Mouse (Mus musculus) liver, adult 2 months (tissue): Measurements from ENCODE around the gene Mgme1. TPM values are rescaled to one million over a fixed set of nuclear protein-coding genes. Genes with fewer than 3 reads are reported as not detected.
A peak's percentile ranks its signal among the peaks of the same experiment; 100 is the strongest.

ENCODE experiments used
- DNase-seq: peaks from one replicate; pipeline ENCODE4 v3.0.0-alpha.2; 2011; ENCODE audit warnings: low read depth, low spot score; ENCODE audit errors: extremely low read depth
- H3K27ac ChIP-seq: fragments of 200-500 bp; replicated peaks from 2 replicates; pipeline ENCODE4 v1.5.1; 2012; ENCODE audit warnings: low read depth, mild to moderate bottlenecking, control low read depth, inconsistent platforms, low read length; ENCODE audit not compliant: insufficient read depth
- H3K27me3 ChIP-seq: fragments of 200-500 bp; 2 replicates; pipeline ENCODE4 v1.6.1; 2012; ENCODE audit warnings: mild to moderate bottlenecking, moderate library complexity, low read length, inconsistent platforms; ENCODE audit not compliant: control insufficient read depth, insufficient read depth
- H3K36me3 ChIP-seq: fragments of 200-500 bp; 2 replicates; pipeline ENCODE4 v1.6.1; 2012; ENCODE audit warnings: low read length, inconsistent platforms; ENCODE audit not compliant: control insufficient read depth, insufficient read depth
- H3K4me1 ChIP-seq: fragments of 200-500 bp; 2 replicates; pipeline ENCODE4 v1.6.1; 2011; ENCODE audit warnings: low read length; ENCODE audit not compliant: control insufficient read depth, insufficient read depth
- H3K4me3 ChIP-seq: fragments of 200-500 bp; 2 replicates; pipeline ENCODE4 v1.5.1; 2011; ENCODE audit warnings: low read depth, mild to moderate bottlenecking, control low read depth, low read length, moderate library complexity; ENCODE audit not compliant: insufficient read depth
- H3K79me2 ChIP-seq: fragments of 200-500 bp; 2 replicates; pipeline ENCODE4 v1.6.1; 2012; ENCODE audit warnings: inconsistent platforms, mild to moderate bottlenecking, low read length, moderate library complexity; ENCODE audit not compliant: control insufficient read depth, insufficient read depth
- H3K9ac ChIP-seq: fragments of 200-500 bp; 2 replicates; pipeline ENCODE4 v1.6.1; 2012; ENCODE audit warnings: low read depth, mild to moderate bottlenecking, control low read depth, inconsistent platforms, low read length
- CTCF ChIP-seq: fragments of 200-500 bp; IDR thresholded peaks from 2 replicates; pipeline ENCODE4 v1.5.1; 2011; ENCODE audit warnings: low read depth, low read length, control low read depth
- POLR2A ChIP-seq: fragments of 200-500 bp; IDR thresholded peaks from 2 replicates; pipeline ENCODE4 v1.6.1; 2011; ENCODE audit warnings: low read length, control low read depth; ENCODE audit not compliant: insufficient read depth; ENCODE audit errors: extremely low read depth
- WGBS: fragments of 180-500 bp; shearing (Covaris S2); methylation state at CpG from one replicate; pipeline ENCODE4 v1.1.7; 2018; 5-methylcytosine and 5-hydroxymethylcytosine counted together
- polyA plus RNA-seq: library from polyadenylated mRNA; depleted of rRNA; stranded (reverse); fragments of >200 nt; gene quantifications from 2 replicates; pipeline ENCODE4 v1.2.3, GENCODE M21; 2012
- total RNA-seq: library from RNA; depleted of rRNA; stranded (reverse); fragments of >200 nt; gene quantifications from 2 replicates; pipeline ENCODE4 v1.2.3, GENCODE M21; 2014

Mgme1 gene
- total and polyA plus RNA-seq, 2 experiments, result 3.0 to 7.2 TPM

DNA sequence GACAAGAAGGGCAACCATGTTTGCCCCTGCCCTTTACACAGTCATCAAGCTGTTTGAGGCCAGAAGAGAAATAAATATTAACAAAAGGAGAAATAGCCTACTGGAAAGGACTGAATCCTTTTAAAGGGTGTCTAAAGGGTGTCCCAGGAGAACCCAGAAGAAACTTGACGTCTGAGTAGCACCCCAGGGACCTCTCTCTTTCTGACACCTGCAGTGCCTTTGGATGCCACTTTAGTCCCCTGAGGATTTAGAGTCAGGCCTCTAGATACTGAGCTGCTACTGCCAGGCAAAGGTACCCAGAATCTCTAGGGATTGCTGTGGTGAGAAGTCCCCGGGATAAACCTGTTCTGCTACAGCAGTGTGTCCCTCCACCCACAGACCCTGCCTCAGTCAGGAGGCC is 31.1 kb upstream of the Mgme1 start:
- WGBS, result 69% methylated on average over 2 of the region's 2 CpGs
- no peak for DNase-seq
- H3K36me3 ChIP-seq, result no peaks in the 10 kb centered on the region
- H3K9ac ChIP-seq, result no peak overlapping the region
- H3K79me2 ChIP-seq, result no peaks in the 10 kb centered on the region
- TF ChIP-seq POLR2A (no peak), CTCF (no peak)
- H3K27ac ChIP-seq, result no peak overlapping the region
- no peaks in the 10 kb centered on the region for H3K27me3 ChIP-seq
- no peak overlapping the region for H3K4me3 ChIP-seq
- no peaks in the 10 kb centered on the region; the same call in 1 of the 2 replicates for H3K4me1 ChIP-seq

DNA sequence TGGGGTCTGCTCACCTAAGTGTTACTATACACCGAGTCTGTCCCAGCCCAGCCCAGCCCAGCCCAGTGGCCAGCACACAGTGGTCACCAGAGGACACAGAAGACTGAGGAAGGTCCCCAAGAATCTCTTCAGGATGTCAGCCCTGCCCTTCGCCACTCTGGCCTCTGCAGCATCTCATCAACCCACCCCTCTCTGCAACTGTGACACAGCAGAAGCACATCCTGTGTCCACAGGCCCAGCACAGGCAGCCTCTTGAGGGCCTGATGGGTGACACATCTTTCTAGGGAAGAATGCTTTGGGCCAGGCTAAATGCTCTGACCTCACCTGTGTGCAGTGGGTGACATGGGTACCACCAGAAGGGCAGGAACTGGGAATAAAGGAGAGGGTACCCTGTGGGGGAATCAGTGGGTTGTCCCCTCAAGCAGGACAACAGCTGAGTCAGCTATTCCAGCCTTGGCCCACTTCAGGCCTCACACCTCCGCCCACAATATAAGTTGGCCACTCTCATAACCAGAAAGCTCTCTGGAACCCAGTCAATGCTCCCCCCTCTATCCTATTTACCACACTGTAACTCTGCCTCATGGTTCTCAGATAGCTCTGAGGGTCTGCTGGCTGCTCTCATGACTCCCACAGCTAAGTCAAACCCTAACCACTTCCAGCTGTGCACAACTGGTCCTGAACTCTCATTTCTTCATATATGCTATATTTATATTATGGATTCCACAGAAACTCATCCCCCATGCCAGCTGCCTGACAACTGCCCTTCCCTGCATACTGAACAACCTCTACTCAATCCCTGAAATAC is 30.2 kb upstream of the Mgme1 start:
- H3K79me2 ChIP-seq, result no peaks in the 10 kb centered on the region
- no peak overlapping the region for H3K27ac ChIP-seq
- no peaks in the 10 kb centered on the region; the same call in 1 of the 2 replicates for H3K4me1 ChIP-seq
- no peak for DNase-seq
- H3K9ac ChIP-seq, result no peak overlapping the region
- H3K27me3 ChIP-seq, result no peaks in the 10 kb centered on the region
- TF ChIP-seq POLR2A (no peak), CTCF (no peak)
- H3K4me3 ChIP-seq, result no peak overlapping the region
- 82% methylated on average over 3 of the region's 3 CpGs for WGBS
- no peaks in the 10 kb centered on the region for H3K36me3 ChIP-seq

DNA sequence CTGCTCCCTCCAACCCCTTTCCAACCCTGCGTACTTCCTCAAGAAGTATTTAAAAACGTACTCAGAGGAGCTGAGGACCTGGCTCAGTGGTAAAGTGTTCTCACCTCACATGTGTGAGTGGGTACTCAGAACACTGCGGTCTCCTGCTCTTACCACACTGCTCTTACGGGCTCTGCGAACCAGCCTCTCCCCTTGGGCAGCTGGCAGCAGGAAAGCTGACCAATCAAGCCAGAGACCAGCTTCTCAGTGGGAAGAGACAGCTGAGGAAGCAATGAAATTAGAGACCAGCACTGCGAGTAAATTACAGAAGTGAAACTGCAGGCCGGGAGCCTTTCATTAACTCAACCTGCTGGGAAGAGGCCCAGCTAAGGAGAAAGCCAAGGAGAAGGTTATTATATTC is 25.0 kb upstream of the Mgme1 start:
- H3K36me3 ChIP-seq, result peaks cover 11% of the 10 kb centered on the region
- no peak overlapping the region for H3K4me3 ChIP-seq
- peak overlapping the region; percentile 9; the same call in 1 of the 2 replicates for H3K9ac ChIP-seq
- no peak for DNase-seq
- no peak for TF ChIP-seq CTCF
- no peak for TF ChIP-seq POLR2A
- H3K27me3 ChIP-seq, result no peaks in the 10 kb centered on the region
- WGBS, result 84% methylated on average over 7 of the region's 7 CpGs
- H3K79me2 ChIP-seq, result no peaks in the 10 kb centered on the region
- H3K27ac ChIP-seq, result no peak overlapping the region
- peaks cover 10% of the 10 kb centered on the region for H3K4me1 ChIP-seq

GRCm38 (mm10) chr2:144246270-144246669 is 24.2 kb upstream of the Mgme1 start:
- Histone ChIP-seq H3K27me3 (no peaks in the 10 kb centered on the region), H3K27ac (no peak overlapping the region), H3K4me3 (no peak overlapping the region), H3K79me2 (no peaks in the 10 kb centered on the region), H3K4me1 (peaks cover 10% of the 10 kb centered on the region), H3K36me3 (peaks cover 18% of the 10 kb centered on the region), H3K9ac (no peak overlapping the region)
- 89% methylated on average over 2 of the region's 2 CpGs for WGBS
- TF ChIP-seq POLR2A, result no peak
- TF ChIP-seq CTCF, result no peak
- no peak for DNase-seq

DNA sequence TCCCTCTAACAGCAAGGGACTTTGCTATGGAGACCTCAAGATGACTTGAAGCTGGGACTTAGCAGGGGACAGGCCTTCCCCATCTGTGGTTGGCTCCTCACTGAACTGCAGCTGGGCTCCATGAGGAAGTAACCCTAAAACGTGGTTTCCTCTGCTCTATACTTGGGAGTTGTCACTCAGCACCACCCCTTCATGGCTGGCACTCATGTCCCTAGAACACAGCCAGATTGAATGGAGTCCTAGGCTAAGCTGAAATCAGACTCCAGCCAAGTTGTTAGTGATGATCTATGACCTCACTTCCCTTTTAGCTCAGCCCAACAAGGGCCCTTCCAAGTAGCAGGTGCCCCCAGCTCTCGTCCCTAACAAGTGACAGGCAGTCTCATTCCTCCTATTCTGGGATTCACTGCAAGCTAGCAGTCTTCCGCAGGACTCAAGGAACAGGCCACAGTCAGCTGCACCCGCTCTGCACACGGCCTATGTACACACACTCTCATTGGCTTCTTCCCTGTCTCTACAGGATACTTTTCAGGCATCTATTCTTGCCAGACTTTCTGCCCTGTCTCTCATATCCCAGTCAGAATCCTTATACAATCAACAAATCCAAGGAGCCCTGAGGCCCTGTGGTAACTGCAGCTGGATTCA is 23.0 kb upstream of the Mgme1 start:
- Histone ChIP-seq H3K4me1 (peaks cover 10% of the 10 kb centered on the region), H3K27ac (no peak overlapping the region), H3K79me2 (no peaks in the 10 kb centered on the region), H3K4me3 (no peak overlapping the region), H3K36me3 (peaks cover 28% of the 10 kb centered on the region), H3K9ac (no peak overlapping the region), H3K27me3 (no peaks in the 10 kb centered on the region)
- WGBS, result 61% methylated on average over 5 of the region's 5 CpGs
- DNase-seq, result peak; percentile 44
- TF ChIP-seq CTCF (no peak), POLR2A (no peak)
